Mouse (Mus musculus): Measurements from ENCODE around the gene Zfp523. TPM values are rescaled to one million over a fixed set of nuclear protein-coding genes. Genes with fewer than 3 reads are reported as not detected.

Gene Zfp523
- total and polyA plus RNA-seq, 3 experiments: 29.5 to 53.0 TPM; not detected in 1

DNA sequence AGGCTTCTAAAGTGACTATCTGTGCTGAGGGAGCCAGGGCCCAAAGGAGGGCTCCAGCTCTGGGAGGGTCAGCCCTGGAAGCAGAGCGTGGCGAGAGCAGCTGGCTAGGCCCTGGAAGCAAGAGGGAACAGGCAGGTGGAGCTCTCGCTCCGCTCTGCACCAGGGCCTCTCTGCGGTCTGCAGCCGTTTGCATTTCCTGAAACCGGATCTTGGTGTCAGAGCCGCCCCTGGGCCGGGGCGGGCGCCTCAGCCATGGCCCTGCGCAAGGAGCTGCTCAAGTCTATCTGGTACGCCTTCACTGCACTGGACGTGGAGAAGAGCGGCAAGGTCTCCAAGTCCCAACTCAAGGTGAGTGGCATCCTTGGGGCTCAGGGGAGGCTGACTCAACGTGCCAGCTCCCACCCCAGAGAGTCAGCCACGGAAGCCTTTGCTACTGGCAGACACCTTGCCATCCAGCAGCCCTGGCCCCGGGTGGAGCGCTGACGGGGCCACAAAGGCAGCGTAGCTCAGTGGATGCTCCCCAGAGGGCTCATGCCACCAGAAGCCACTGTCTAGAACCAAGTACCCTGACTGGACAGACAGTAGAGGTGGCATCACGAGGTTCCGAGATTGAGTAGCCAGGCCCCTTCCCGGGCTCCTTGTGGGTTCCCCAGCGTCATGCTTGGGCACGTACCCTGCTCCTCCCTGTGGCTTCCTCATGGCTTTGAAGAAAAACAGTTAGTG, 30.8 kb downstream of the Zfp523 start, which contains the start of gene Def6 (continued):
- TF ChIP-seq NRF1 (IDR thresholded peaks at IDR 0.05; ENCODE audit: insufficient read depth, low read depth, low read length, poor library complexity, severe bottlenecking) (peak; percentile 68), ZMIZ1 (IDR thresholded peaks at IDR 0.05; ENCODE audit: low read depth, low read length) (peak; percentile 81), ZKSCAN1 (IDR thresholded peaks at IDR 0.05; ENCODE audit: low read depth, low read length) (no peak), POLR2AphosphoS2 (IDR thresholded peaks at IDR 0.05; ENCODE audit: low read length) (peak; percentile 92; the same call in 1 of the 2 replicates), E2F4 (IDR thresholded peaks at IDR 0.05; ENCODE audit: borderline replicate concordance, low read depth, low read length) (no peak), CTCF (IDR thresholded peaks at IDR 0.05 in 2 of 3, conservative IDR thresholded peaks at IDR 0.05 in 1 of 3; ENCODE audit: control insufficient read depth in 1 of 3, insufficient read depth in 1 of 3, low read depth in 2 of 3, low read length in 3 of 3, poor library complexity in 1 of 3, severe bottlenecking in 1 of 3) (peak in 2 of 3 experiments; percentile 59 to 60; a peak in 4 of 6 replicates), RCOR1 (IDR thresholded peaks at IDR 0.05; ENCODE audit: low read depth, low read length) (0 out of 2 replicates have a peak, but pooled peaks have one; percentile 38), GABPA (IDR thresholded peaks at IDR 0.05; ENCODE audit: low read depth, low read length) (no peak), MYB (IDR thresholded peaks at IDR 0.05; ENCODE audit: low read depth, low read length) (peak; percentile 80), NELFE (IDR thresholded peaks at IDR 0.05; ENCODE audit: low read depth, low read length) (peak; percentile 92)

- Histone ChIP-seq H3K9ac (ENCODE audit: control insufficient read depth, low read depth, low read length, poor library complexity, severe bottlenecking) (peak overlapping the region; percentile 85), H3K9me3 (replicated peaks; ENCODE audit: insufficient read depth, low read length) (no peaks in the 10 kb centered on the region), H3K36me3 (ENCODE audit: control insufficient read depth in 1 of 2, insufficient read depth in 2 of 2, low read length in 2 of 2) (peaks cover 0 to 24% of the 10 kb centered on the region in 2 experiments; a peak in 2 of 4 replicates), H3K4me1 (ENCODE audit: control insufficient read depth in 1 of 2, insufficient read depth in 2 of 2, low read length in 2 of 2) (peaks cover 9 to 34% of the 10 kb centered on the region in 2 experiments), H3K27ac (ENCODE audit: control insufficient read depth, low read depth, low read length) (peak overlapping the region; percentile 96), H3K79me2 (ENCODE audit: control insufficient read depth, insufficient read depth, low read length, poor library complexity) (peaks cover 37% of the 10 kb centered on the region), H3K4me3 (ENCODE audit: control insufficient read depth in 1 of 2, insufficient read depth in 1 of 2, low read depth in 2 of 2, low read length in 2 of 2) (peak overlapping the region; percentile 78 to 79), H3K27me3 (ENCODE audit: control insufficient read depth in 1 of 2, insufficient read depth in 2 of 2, low read length in 2 of 2) (no peaks in the 10 kb centered on the region)
- no peak for DNase-seq (ENCODE audit: low read depth, low spot score)
- TF ChIP-seq USF1 (IDR thresholded peaks at IDR 0.05; ENCODE audit: low read depth, low read length) (no peak), NRF1 (IDR thresholded peaks at IDR 0.05; ENCODE audit: insufficient read depth, low read depth, low read length, poor library complexity, severe bottlenecking) (no peak), ELF1 (IDR thresholded peaks at IDR 0.05; ENCODE audit: low read depth, low read length) (peak; percentile 37; the same call in 1 of the 2 replicates), MAFK (IDR thresholded peaks at IDR 0.05; ENCODE audit: borderline replicate concordance, low read depth, low read length) (no peak), TCF12 (IDR thresholded peaks at IDR 0.05; ENCODE audit: low read depth, low read length) (peak; percentile 46; the same call in 1 of the 2 replicates), TAL1 (IDR thresholded peaks at IDR 0.05; ENCODE audit: low read length) (peak; percentile 52; the same call in 1 of the 2 replicates), UBTF (IDR thresholded peaks at IDR 0.05; ENCODE audit: borderline replicate concordance, insufficient read depth, low read depth, low read length) (0 out of 2 replicates have a peak, but pooled peaks have one; percentile 33), BHLHE40 (IDR thresholded peaks at IDR 0.05; ENCODE audit: borderline replicate concordance, low read depth, low read length) (0 out of 2 replicates have a peak, but pooled peaks have one; percentile 6), EP300 (IDR thresholded peaks at IDR 0.05; ENCODE audit: low read depth in 1 of 2, low read length in 2 of 2) (peak in 1 of 2 experiments; percentile 51; a peak in 1 of 4 replicates), CTCF (IDR thresholded peaks at IDR 0.05 in 2 of 3, conservative IDR thresholded peaks at IDR 0.05 in 1 of 3; ENCODE audit: control insufficient read depth in 1 of 3, insufficient read depth in 1 of 3, low read depth in 2 of 3, low read length in 3 of 3, poor library complexity in 1 of 3, severe bottlenecking in 1 of 3) (no peak), GATA1 (IDR thresholded peaks at IDR 0.05; ENCODE audit: low read depth, low read length) (0 out of 2 replicates have a peak, but pooled peaks have one; percentile 32)
Observed at GRCm38 (mm10) chr17:28208314-28208612, 31.3 kb downstream of the Zfp523 start.
